Mouse (Mus musculus) testis, adult 10 weeks (tissue): ENCODE measurements around the gene Klk14. TPM values are rescaled to one million over a fixed set of nuclear protein-coding genes. Genes with fewer than 3 reads are reported as not detected.

ENCODE experiments used
- polyA plus RNA-seq: library from polyadenylated mRNA; stranded (reverse); fragments of 350-450 nt; fragmentation: Illumina TruSeq; extraction: RNeasy Lipid Tissue Mini Kit (QIAGEN cat#74804); gene quantifications from one replicate; pipeline ENCODE4 v1.2.3, GENCODE M21; 2014; ENCODE audit warnings: low read depth, low replicate concordance

Klk14 gene
- not detected for polyA plus RNA-seq

DNA sequence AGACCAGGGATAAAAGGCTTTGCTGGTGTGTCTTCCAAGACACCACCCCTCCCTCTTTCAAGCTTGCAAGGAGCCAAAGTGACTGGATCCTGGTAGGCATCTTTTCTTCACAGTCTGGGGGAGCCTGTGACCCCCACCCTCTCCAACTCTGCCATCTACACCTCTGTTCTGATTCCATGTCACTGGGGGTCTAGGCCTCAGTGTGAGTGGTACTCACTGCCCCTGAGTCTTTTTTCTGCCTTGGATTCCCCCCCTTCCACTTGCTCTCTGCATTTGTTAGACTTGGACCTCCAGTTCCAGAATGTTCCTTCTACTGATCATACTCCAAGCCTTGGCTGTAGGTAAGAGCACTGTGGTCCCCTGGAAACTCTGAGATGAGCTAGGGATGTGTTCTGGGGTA, at the start of gene Klk14:
TSS of gene Klk14 (plus strand) at position 301 of the 400 bp plus-strand sequence.

DNA sequence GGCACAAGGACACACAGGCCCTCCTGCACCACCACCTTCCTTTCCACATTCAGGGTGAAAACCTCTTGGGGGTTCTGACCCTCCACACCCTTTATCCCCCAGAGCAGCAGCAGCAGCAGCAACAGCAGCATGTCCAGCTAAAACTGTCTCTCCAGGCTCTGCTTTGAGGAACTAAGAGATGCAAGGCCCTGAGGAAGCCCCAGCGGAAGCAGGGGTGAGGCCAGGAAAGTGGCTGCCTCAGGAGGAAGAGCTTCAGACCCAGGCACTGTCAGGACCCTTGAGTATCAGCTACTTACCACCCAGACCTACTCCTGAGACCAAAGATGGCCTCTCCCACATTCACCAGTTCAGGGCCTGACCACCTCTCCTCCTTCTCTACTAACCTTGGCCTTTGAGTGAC, 30.2 kb upstream of the Klk14 start, which contains the start of gene Siglece:
TSS of gene Siglece (minus strand) at position 160 of the 400 bp plus-strand sequence.

DNA sequence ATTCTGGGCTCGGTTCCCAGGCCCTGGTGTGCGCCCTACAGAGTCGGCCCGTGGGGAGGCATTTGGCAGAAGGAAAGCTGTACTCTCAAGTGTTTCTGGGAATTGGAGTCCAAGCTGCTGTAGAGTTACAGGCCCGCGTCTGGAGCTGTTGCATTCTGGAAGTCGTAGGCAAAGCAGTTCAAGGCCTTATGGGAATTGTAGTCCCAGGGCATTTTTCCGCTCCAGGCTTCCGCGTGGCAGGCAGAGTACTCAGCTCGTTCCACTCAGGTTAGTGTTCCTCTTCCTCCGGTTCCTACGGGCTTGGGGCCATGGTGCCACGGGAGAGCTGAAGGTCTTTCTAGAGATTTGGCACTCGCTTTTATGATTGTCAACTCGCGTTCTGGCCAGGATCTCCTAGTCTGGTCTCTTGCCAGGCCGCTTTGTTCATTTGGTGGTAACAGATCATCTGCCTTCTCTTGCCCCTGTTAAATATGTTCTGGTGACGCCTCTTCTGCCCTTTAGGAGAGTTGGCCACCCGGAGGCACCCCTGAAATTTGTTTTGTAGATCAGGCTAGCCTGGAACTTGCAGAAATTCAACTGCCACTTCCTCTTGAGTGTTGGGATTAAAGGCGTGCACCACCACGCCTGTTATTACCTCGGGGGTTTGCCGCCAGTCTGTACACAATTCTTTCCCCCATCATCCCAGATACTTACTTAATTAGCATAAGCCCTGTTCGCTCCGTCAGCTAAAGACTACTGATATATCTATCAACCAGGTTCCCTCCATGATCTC, 18.2 kb upstream of the Klk14 start, which contains the start of gene Ctu1:
TSS of gene Ctu1 (plus strand) at position 208 of the 772 bp plus-strand sequence.

DNA sequence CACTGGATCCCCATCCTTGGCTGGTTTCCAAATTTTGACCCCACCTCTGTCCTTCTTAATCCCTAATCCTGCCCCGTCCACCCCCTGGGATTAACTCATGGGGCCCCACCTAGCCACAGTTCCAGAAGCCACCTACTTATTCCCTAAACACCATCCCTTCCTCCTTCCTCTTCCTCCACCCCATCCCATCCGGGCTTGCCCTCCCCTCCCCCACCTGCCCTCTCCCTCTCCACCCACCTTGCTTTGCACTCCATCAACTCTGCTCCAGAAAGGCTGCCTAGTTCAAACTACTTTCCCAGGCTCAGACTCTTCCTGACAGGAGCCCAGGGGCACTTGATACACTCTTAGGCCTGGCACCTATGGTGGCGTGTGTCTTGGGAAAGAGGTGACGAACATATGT, 22.0 kb downstream of the Klk14 start, which contains the start of gene Klk13:
TSS of gene Klk13 (plus strand) at position 301 of the 400 bp plus-strand sequence.

Other genes starting within 250 kb of the Klk14 start
- gene Cldnd2, start 249.6 kb upstream of the Klk14 start, polyA plus RNA-seq = 18.3 TPM
- 3.1 TPM for gene Etfb, start 246.3 kb upstream of the Klk14 start, polyA plus RNA-seq
- gene Gm45233, start 246.3 kb upstream of the Klk14 start, polyA plus RNA-seq = not detected
- 1.5 TPM for gene Vsig10l, start 227.3 kb upstream of the Klk14 start, polyA plus RNA-seq
- gene Iglon5, start 200.3 kb upstream of the Klk14 start, polyA plus RNA-seq = 0.46 TPM
- 14.5 TPM for gene 4931406B18Rik, start 184.5 kb upstream of the Klk14 start, polyA plus RNA-seq
- 2.1 TPM for gene Cd33, start 146.0 kb upstream of the Klk14 start, polyA plus RNA-seq
- 0.34 TPM for gene Zfp658, start 128.2 kb upstream of the Klk14 start, polyA plus RNA-seq
- gene Zfp719, start 110.8 kb upstream of the Klk14 start, polyA plus RNA-seq = 13.8 TPM
- 9.2 TPM for gene Zfp819, start 83.2 kb upstream of the Klk14 start, polyA plus RNA-seq
- gene Ceacam18, start 55.7 kb upstream of the Klk14 start, polyA plus RNA-seq = not detected
- gene Siglece, start 30.3 kb upstream of the Klk14 start, polyA plus RNA-seq = 1.0 TPM
- 0.24 TPM for gene Ctu1, start 18.4 kb upstream of the Klk14 start, polyA plus RNA-seq
- gene Klk13, start 22.1 kb downstream of the Klk14 start, polyA plus RNA-seq = not detected
- gene Klk12, start 78.5 kb downstream of the Klk14 start, polyA plus RNA-seq = not detected
- not detected for gene Klk11, start 84.2 kb downstream of the Klk14 start, polyA plus RNA-seq
- gene Klk10, start 90.6 kb downstream of the Klk14 start, polyA plus RNA-seq = not detected
- gene Klk9, start 101.5 kb downstream of the Klk14 start, polyA plus RNA-seq = not detected
- gene Klk8, start 107.2 kb downstream of the Klk14 start, polyA plus RNA-seq = not detected
- not detected for gene Klk7, start 120.9 kb downstream of the Klk14 start, polyA plus RNA-seq
- not detected for gene Klk6, start 134.1 kb downstream of the Klk14 start, polyA plus RNA-seq
- gene Klk5, start 151.6 kb downstream of the Klk14 start, polyA plus RNA-seq = not detected
- gene Klk4, start 190.7 kb downstream of the Klk14 start, polyA plus RNA-seq = not detected
- not detected for gene Klk15, start 243.3 kb downstream of the Klk14 start, polyA plus RNA-seq